22 mouse cellular contexts compared by ENCODE assay signal in genomic region chr7:134677852-134678251, GRCm38 (mm10). TPM values are rescaled to one million over a fixed set of nuclear protein-coding genes. Genes with fewer than 3 reads are reported as not detected.
DNase-seq lines count a peak whose midpoint lies in the region; ATAC-seq and TF ChIP-seq lines count a peak whose summit lies in the region.
"Had no signal": no experiment of that assay in that cellular context is flagged by ENCODE, and none has a peak within 500 bp of the region (broad histone marks: within the 10 kb centered on the region; RNA-seq: fewer than 3 reads in every experiment).

No protein-coding gene starts in this region.

- DNase-seq in adrenal gland, postnatal 14 days: peak; percentile 63
- no peak for DNase-seq in adrenal gland, adult 8-10 months
- DNase-seq in kidney, adult 9 months: no peak
- peak; percentile 45 to 68 for DNase-seq in adrenal gland, postnatal 36 days
- DNase-seq: cerebellum, adult 11 months; cerebellum, adult 8-10 months; cerebellum, postnatal 14 days; embryo, embryonic 11 days; gastrocnemius, postnatal 10 days; heart, adult 18-20 months; heart, postnatal 14 days had no signal

- no peaks in the 10 kb centered on the region for H3K27me3 ChIP-seq in kidney, embryonic 15.5 days
- no peaks in the 10 kb centered on the region for H3K27me3 ChIP-seq in E14TG2a.4 (ENCODE audit: insufficient read depth, low read length)
- H3K27me3 ChIP-seq: embryonic facial prominence, embryonic 15.5 days; heart, embryonic 15.5 days; hindbrain, embryonic 15.5 days had no signal

- H3K36me3 ChIP-seq in kidney, embryonic 15.5 days: no peaks in the 10 kb centered on the region
- peaks cover 18% of the 10 kb centered on the region; the same call in 1 of the 2 replicates for H3K36me3 ChIP-seq in E14TG2a.4 (ENCODE audit: insufficient read depth, low read length)
- H3K36me3 ChIP-seq: embryonic facial prominence, embryonic 15.5 days; forebrain, embryonic 10.5 days; G1E; heart, embryonic 15.5 days; hindbrain, embryonic 15.5 days had no signal

- peaks cover 81% of the 10 kb centered on the region for H3K4me1 ChIP-seq in kidney, embryonic 15.5 days
- peaks cover 98% of the 10 kb centered on the region for H3K4me1 ChIP-seq in E14TG2a.4 (replicated peaks; ENCODE audit: low read depth, low read length)

- no peak overlapping the region for H3K4me3 ChIP-seq in kidney, embryonic 15.5 days (replicated peaks)
- peak overlapping the region; percentile 60 for H3K4me3 ChIP-seq in E14TG2a.4 (replicated peaks; ENCODE audit: low read length)
- H3K4me3 ChIP-seq: embryonic facial prominence, embryonic 15.5 days; erythroblast, embryonic 14.5 days; forebrain, embryonic 10.5 days; heart, embryonic 15.5 days; hindbrain, embryonic 15.5 days had no signal

- peak overlapping the region; percentile 17; the same call in 1 of the 2 replicates for H3K4me2 ChIP-seq in kidney, embryonic 15.5 days
- H3K4me2 ChIP-seq: embryonic facial prominence, embryonic 15.5 days; heart, embryonic 11.5 days; heart, embryonic 15.5 days; hindbrain, embryonic 15.5 days had no signal

- peak overlapping the region; percentile 85 for H3K27ac ChIP-seq in kidney, embryonic 15.5 days
- H3K27ac ChIP-seq: embryonic facial prominence, embryonic 15.5 days; forebrain, embryonic 10.5 days; heart, embryonic 15.5 days; hindbrain, embryonic 15.5 days had no signal

- ATAC-seq in kidney, embryonic 15.5 days (replicated peaks; ENCODE audit: low FRiP score): peak; percentile 71; the same call in 1 of the 2 replicates
- ATAC-seq: forebrain, embryonic 16.5 days; intestine, embryonic 16.5 days had no signal

- TF ChIP-seq CTCF in E14TG2a.4 (conservative IDR thresholded peaks at IDR 0.05; ENCODE audit: low read length): no peak

- no peaks in the 10 kb centered on the region for H3K9me3 ChIP-seq in kidney, embryonic 15.5 days (replicated peaks)
- H3K9me3 ChIP-seq in E14TG2a.4 (ENCODE audit: low read length): no peaks in the 10 kb centered on the region
- H3K9me3 ChIP-seq: embryonic facial prominence, embryonic 15.5 days; forebrain, embryonic 10.5 days; heart, embryonic 15.5 days; hindbrain, embryonic 15.5 days had no signal

- H3K9ac ChIP-seq in kidney, embryonic 15.5 days: no peak overlapping the region
- H3K9ac ChIP-seq: embryonic facial prominence, embryonic 15.5 days; heart, embryonic 15.5 days; hindbrain, embryonic 15.5 days had no signal

- 21% methylated on average over 4 of the region's 4 CpGs for WGBS in kidney, embryonic 15.5 days

RNA-seq across cellular contexts. Expression of gene Dock1, which starts 7.4 kb away (rescaled TPM):
- total RNA-seq in adrenal gland, postnatal 14 days (2021): 117 and 125 TPM in 2 replicates
- total RNA-seq in adrenal gland, adult 8-10 months (2022): 100 to 1,000 TPM; 156 to 259 (median 216) TPM
- 46.8 and 47.7 TPM in 2 replicates for polyA plus RNA-seq in kidney, embryonic 15.5 days (2015; fragmentation: Nextera tagmentation; extraction: Ambion mirVana)
- total RNA-seq in adrenal gland, postnatal 36 days (2021): 100 to 1,000 TPM; 148 to 181 TPM
- total RNA-seq: G1E had no signal
- polyA plus RNA-seq: erythroblast, embryonic 14.5 days; G1E had no signal

Comparison
In these comparisons a context has a peak if more than half of its experiments do, and no peak if none do; other contexts are left out.
1. DNase-seq: peak in adrenal gland, postnatal 14 days (single experiment) and adrenal gland, postnatal 36 days (2 of 2); none in adrenal gland, adult 8-10 months (single experiment) and kidney, adult 9 months (single experiment).